Mouse (Mus musculus): ENCODE results near the gene Senp6. TPM values are rescaled to one million over a fixed set of nuclear protein-coding genes. Genes with fewer than 3 reads are reported as not detected.

The Senp6 gene
- total and polyA plus RNA-seq, 2 experiments from 2014 or later: 42.5 to 56.3 TPM

- no peaks in the 10 kb centered on the region for H3K36me3 ChIP-seq (ENCODE audit: insufficient read depth, low read length)
- no peak overlapping the region for H3K9ac ChIP-seq (replicated peaks; ENCODE audit: low read length)
- DNase-seq (ENCODE audit: low spot score) (no peak), ATAC-seq (no peak)
- H3K9me3 ChIP-seq (ENCODE audit: low read length): no peaks in the 10 kb centered on the region
- no peaks in the 10 kb centered on the region for H3K27me3 ChIP-seq (ENCODE audit: insufficient read depth, low read length)
- no peak overlapping the region for H3K27ac ChIP-seq
- 86% methylated on average over 4 of the region's 4 CpGs for WGBS
- H3K4me2 ChIP-seq (ENCODE audit: low read depth, low read length): no peak overlapping the region
- 0 out of 2 replicates have a peak, but pooled peaks cover 4% of the 10 kb centered on the region for H3K4me1 ChIP-seq (ENCODE audit: insufficient read depth, low read length)
- TF ChIP-seq CTCF (IDR thresholded peaks at IDR 0.05; ENCODE audit: low read depth): no peak
- H3K4me3 ChIP-seq (ENCODE audit: low read length): no peak overlapping the region
Observed at GRCm38 (mm10) chr9:80163126-80163723, 96.5 kb downstream of the Senp6 start.

DNA sequence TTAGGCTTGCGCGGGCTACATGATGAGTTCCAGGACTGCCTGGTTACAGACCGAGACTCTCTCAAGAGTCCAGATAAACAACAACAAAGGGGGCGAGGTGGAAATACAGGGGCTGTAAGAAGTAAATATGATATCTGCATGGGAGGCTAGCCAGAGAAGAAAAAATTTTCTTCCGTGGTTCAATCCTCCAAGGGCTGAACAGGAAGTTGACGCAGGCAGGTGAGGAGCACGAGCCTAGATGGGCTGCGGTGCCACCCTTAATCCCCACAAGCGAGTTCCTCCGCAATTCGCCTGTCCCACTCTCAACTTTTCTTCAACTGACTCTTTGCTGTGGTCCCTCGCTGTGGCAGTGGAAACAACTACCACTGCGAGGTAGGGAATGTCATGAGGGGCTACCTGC is 97.5 kb downstream of the Senp6 start:
- WGBS: 3% methylated on average over 13 of the region's 13 CpGs
- H3K27ac ChIP-seq: no peak overlapping the region
- DNase-seq (ENCODE audit: low spot score): no peak
- no peaks in the 10 kb centered on the region for H3K36me3 ChIP-seq (ENCODE audit: insufficient read depth, low read length)
- peak overlapping the region; percentile 62 for H3K4me2 ChIP-seq (ENCODE audit: low read depth, low read length)
- no peaks in the 10 kb centered on the region for H3K9me3 ChIP-seq (ENCODE audit: low read length)
- ATAC-seq: no peak
- no peak for TF ChIP-seq CTCF (IDR thresholded peaks at IDR 0.05; ENCODE audit: low read depth)
- peak overlapping the region; percentile 76 for H3K4me3 ChIP-seq (ENCODE audit: low read length)
- no peaks in the 10 kb centered on the region for H3K27me3 ChIP-seq (ENCODE audit: insufficient read depth, low read length)
- H3K4me1 ChIP-seq (ENCODE audit: insufficient read depth, low read length): 0 out of 2 replicates have a peak, but pooled peaks cover 4% of the 10 kb centered on the region
- peak overlapping the region; percentile 75; the same call in 1 of the 2 replicates for H3K9ac ChIP-seq (replicated peaks; ENCODE audit: low read length)

GRCm38 (mm10) chr9:80164611-80165474 is 98.1 kb downstream of the Senp6 start, which contains the start of gene Myo6:
Gene Myo6 (plus strand): TSS chr9:80165031.
- Histone ChIP-seq H3K27me3 (ENCODE audit: insufficient read depth, low read length) (no peaks in the 10 kb centered on the region), H3K36me3 (ENCODE audit: insufficient read depth, low read length) (no peaks in the 10 kb centered on the region), H3K4me3 (ENCODE audit: low read length) (peak within 1 kb of the TSS; percentile 76), H3K9me3 (ENCODE audit: low read length) (no peaks in the 10 kb centered on the region), H3K4me1 (ENCODE audit: insufficient read depth, low read length) (0 out of 2 replicates have a peak, but pooled peaks cover 4% of the 10 kb centered on the region), H3K27ac (peak within 1 kb of the TSS; percentile 77), H3K4me2 (ENCODE audit: low read depth, low read length) (peak within 1 kb of the TSS; percentile 62), H3K9ac (replicated peaks; ENCODE audit: low read length) (peak within 1 kb of the TSS; percentile 75)
- no peak for TF ChIP-seq CTCF (IDR thresholded peaks at IDR 0.05; ENCODE audit: low read depth)
- WGBS: under 1% methylated on average over 67 of the region's 69 CpGs
- ATAC-seq: peak; percentile 99
- DNase-seq (ENCODE audit: low spot score): peak; percentile 95

DNA sequence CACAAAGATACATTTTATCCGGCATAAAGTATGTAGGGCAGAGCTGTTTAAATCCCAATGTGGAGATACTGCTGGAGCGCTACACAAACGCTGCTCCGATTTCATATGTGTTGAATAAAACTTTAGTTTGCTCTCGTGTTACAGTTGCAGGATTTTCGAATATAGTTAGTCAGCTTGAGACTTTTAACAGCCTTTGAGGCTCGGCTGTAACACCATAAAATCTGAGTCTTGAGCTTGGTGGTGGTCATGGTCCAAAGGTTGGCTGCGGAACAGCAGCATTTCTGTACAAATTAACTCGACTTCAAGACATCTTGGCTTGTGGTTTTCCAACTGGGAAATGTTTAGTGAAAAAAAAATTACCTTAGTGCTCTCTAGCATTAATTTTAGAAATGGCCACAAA is 99.0 kb downstream of the Senp6 start:
- no peaks in the 10 kb centered on the region for H3K27me3 ChIP-seq (ENCODE audit: insufficient read depth, low read length)
- 30% methylated on average over 9 of the region's 9 CpGs for WGBS
- H3K9me3 ChIP-seq (ENCODE audit: low read length): no peaks in the 10 kb centered on the region
- ATAC-seq: no peak
- TF ChIP-seq CTCF (IDR thresholded peaks at IDR 0.05; ENCODE audit: low read depth): no peak
- no peaks in the 10 kb centered on the region for H3K36me3 ChIP-seq (ENCODE audit: insufficient read depth, low read length)
- H3K27ac ChIP-seq: peak overlapping the region; percentile 51
- 0 out of 2 replicates have a peak overlapping the region, but pooled peaks have one; percentile 28 for H3K9ac ChIP-seq (replicated peaks; ENCODE audit: low read length)
- DNase-seq (ENCODE audit: low spot score): peak; percentile 27
- peak overlapping the region; percentile 76 for H3K4me3 ChIP-seq (ENCODE audit: low read length)
- H3K4me1 ChIP-seq (ENCODE audit: insufficient read depth, low read length): 0 out of 2 replicates have a peak, but pooled peaks cover 4% of the 10 kb centered on the region
- peak overlapping the region; percentile 62 for H3K4me2 ChIP-seq (ENCODE audit: low read depth, low read length)

- Histone ChIP-seq H3K27ac (0 out of 2 replicates have a peak overlapping the region, but pooled peaks have one; percentile 51), H3K4me1 (ENCODE audit: insufficient read depth, low read length) (0 out of 2 replicates have a peak, but pooled peaks cover 4% of the 10 kb centered on the region), H3K9me3 (ENCODE audit: low read length) (no peaks in the 10 kb centered on the region), H3K9ac (replicated peaks; ENCODE audit: low read length) (no peak overlapping the region; the same call in 1 of the 2 replicates), H3K36me3 (ENCODE audit: insufficient read depth, low read length) (no peaks in the 10 kb centered on the region), H3K4me3 (ENCODE audit: low read length) (peak overlapping the region; percentile 76), H3K27me3 (ENCODE audit: insufficient read depth, low read length) (no peaks in the 10 kb centered on the region), H3K4me2 (ENCODE audit: low read depth, low read length) (peak overlapping the region; percentile 62)
- DNase-seq (ENCODE audit: low spot score) (no peak), ATAC-seq (no peak)
- 73% methylated on average over 6 of the region's 6 CpGs for WGBS
- TF ChIP-seq CTCF (IDR thresholded peaks at IDR 0.05; ENCODE audit: low read depth): no peak
Observed at GRCm38 (mm10) chr9:80166425-80166824, 99.7 kb downstream of the Senp6 start.

DNA sequence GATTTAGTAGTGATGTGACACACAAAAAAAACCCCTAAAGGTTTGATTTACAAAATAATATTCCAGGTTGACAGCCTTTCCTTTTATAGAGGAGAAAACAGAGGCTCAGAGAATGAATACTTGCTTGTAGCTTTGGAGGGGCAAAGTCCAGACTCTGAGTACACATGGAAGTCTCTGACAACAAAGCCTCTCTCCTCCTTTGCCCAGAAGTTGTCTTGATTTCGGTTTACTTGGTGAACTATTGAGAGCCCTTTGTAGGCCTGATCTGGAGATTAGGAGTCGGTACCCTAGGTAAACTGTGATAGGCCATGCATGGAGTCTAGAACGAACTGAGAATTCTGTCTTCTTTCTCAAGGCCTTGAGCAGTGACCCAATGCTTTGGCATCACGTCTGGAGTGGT is 100.4 kb downstream of the Senp6 start:
- DNase-seq (ENCODE audit: low spot score) (no peak), ATAC-seq (no peak)
- Histone ChIP-seq H3K36me3 (ENCODE audit: insufficient read depth, low read length) (no peaks in the 10 kb centered on the region), H3K4me3 (ENCODE audit: low read length) (no peak overlapping the region), H3K9ac (replicated peaks; ENCODE audit: low read length) (no peak overlapping the region), H3K4me2 (ENCODE audit: low read depth, low read length) (peak overlapping the region; percentile 62), H3K27ac (no peak overlapping the region), H3K9me3 (ENCODE audit: low read length) (no peaks in the 10 kb centered on the region), H3K4me1 (ENCODE audit: insufficient read depth, low read length) (0 out of 2 replicates have a peak, but pooled peaks cover 4% of the 10 kb centered on the region), H3K27me3 (ENCODE audit: insufficient read depth, low read length) (no peaks in the 10 kb centered on the region)
- TF ChIP-seq CTCF (IDR thresholded peaks at IDR 0.05; ENCODE audit: low read depth): no peak
- WGBS: 69% methylated on average over 4 of the region's 4 CpGs

Measured in hindbrain, postnatal 0 days (tissue).